Mouse (Mus musculus): ENCODE results near the gene Adar. TPM values are rescaled to one million over a fixed set of nuclear protein-coding genes. Genes with fewer than 3 reads are reported as not detected.
"Not testable (repeated sequence)": the region's sequence is repeated elsewhere in the genome, so short reads cannot be mapped to it uniquely, and the experiment has no call there.

Gene Adar
- polyA plus RNA-seq, 1 experiment from 2014 or later = 15.6 TPM

DNA sequence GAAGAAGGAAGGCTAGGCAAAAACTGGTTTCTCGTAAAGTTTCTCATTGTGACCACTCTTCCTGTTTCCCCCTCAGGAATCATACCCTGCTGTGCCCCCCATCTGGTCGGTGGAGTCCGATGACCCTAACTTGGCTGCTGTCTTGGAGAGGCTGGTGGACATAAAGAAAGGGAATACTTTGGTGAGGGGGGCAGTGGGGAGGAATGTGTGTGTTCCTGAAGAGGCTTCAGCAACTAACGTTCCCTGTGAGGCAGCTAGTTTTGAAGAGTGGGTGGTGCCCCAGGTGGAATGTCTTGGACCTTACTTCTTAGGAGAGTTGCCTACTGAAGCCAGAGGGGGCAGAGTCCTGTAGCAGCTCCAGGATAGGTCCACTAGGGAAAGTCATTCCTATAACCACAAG is 61.2 kb downstream of the Adar start:
- Histone ChIP-seq H3K9ac (no peak overlapping the region), H3K4me3 (no peak overlapping the region), H3K36me3 (ENCODE audit: poor library complexity, severe bottlenecking) (peaks cover 57% of the 10 kb centered on the region), H3K27me3 (no peaks in the 10 kb centered on the region), H3K4me1 (peaks cover 33% of the 10 kb centered on the region), H3K27ac (no peak overlapping the region), H3K9me3 (replicated peaks) (no peaks in the 10 kb centered on the region), H3K4me2 (no peak overlapping the region)
- ATAC-seq = no peak
- 85% methylated on average over 4 of the region's 4 CpGs for WGBS

DNA sequence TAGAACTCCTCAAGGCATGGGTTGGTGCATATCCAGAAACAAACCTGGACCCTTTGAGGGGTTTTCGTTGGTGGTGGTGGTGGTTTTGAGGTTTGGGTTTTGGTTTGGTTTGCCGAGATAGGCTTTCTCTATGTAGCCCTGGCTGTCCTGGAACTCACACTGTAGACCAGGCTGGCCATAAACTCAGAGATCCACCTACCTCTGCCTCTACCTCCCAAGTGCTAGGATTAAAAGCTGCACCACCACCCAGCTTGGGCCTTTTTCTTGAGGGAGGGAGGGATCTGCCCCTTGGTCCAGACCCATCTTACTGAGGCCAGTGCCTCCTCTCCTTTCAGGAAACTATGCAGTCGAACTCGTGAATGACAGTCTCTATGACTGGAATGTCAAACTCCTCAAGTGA is 65.3 kb downstream of the Adar start:
- no peak for ATAC-seq
- no peaks in the 10 kb centered on the region for H3K27me3 ChIP-seq
- no peak overlapping the region for H3K27ac ChIP-seq
- H3K36me3 ChIP-seq (ENCODE audit: poor library complexity, severe bottlenecking) = peaks cover 84% of the 10 kb centered on the region
- H3K9me3 ChIP-seq (replicated peaks) = no peaks in the 10 kb centered on the region
- no peak overlapping the region for H3K9ac ChIP-seq
- 94% methylated on average over 4 of the region's 4 CpGs for WGBS
- peaks cover 12% of the 10 kb centered on the region for H3K4me1 ChIP-seq
- H3K4me2 ChIP-seq = no peak overlapping the region
- H3K4me3 ChIP-seq = no peak overlapping the region

DNA sequence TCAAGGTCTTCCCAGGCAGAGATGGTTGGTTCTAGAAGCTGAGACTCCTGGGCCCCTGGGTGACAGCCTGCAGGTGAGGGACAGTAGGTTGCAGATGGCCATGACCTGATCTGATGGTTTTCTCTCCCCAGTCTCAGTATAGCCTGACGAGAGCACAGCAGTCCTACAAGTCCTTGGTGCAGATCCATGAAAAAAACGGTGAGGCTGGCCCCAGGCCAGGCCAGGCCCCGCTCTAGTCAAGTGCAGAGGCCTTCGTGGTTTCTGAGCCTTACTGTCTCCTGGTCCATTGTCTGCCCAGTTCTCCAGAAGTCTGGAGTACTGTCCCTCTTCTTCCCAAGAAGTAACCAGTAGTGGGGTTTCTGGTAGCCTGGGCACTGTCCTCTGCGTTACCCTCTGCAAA is 66.8 kb downstream of the Adar start:
- peaks cover 70% of the 10 kb centered on the region for H3K36me3 ChIP-seq (ENCODE audit: poor library complexity, severe bottlenecking)
- WGBS = 88% methylated on average over 5 of the region's 5 CpGs
- no peaks in the 10 kb centered on the region for H3K9me3 ChIP-seq (replicated peaks)
- no peak overlapping the region for H3K27ac ChIP-seq
- H3K27me3 ChIP-seq = no peaks in the 10 kb centered on the region
- H3K4me1 ChIP-seq = peaks cover 8% of the 10 kb centered on the region; the same call in 1 of the 2 replicates
- H3K9ac ChIP-seq = no peak overlapping the region
- no peak for ATAC-seq
- no peak overlapping the region for H3K4me2 ChIP-seq
- no peak overlapping the region for H3K4me3 ChIP-seq

DNA sequence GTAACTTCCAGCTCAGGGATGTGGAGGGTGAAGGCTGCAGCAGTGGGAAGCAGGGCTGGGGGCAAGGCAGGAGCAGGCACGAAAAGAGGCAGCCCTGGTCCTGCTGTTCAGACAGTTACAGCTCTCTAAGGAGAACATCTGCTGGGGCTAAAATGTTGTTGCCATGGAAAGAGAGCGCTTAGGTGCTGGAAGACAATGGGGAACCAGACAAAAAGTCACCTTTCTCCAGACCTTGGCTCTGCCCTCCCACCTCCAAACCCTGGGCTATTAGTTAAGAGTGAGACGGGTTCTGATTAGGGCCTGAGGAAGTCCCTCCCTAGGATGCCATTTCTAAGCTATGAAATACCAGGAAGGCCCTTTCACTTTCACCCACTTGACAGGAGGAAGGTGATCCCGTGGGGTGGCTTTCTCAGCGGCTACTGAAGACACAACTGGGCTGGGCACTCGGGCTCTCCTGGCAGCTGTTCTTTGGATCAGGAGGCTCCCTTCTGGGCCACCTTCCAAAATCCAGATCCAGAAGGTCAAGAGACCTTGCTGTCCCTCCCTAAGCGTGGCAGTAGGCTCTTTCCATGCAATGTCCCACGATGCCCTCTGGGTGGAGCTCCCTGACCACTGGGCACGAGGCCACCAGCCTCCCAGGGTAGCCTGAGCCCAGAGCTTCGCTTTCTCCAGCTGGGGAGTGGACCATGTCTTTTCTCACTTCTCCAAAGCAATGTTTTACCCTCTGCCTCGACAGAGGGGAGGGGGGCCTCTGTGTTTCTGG is 70.3 kb downstream of the Adar start:
- no peak overlapping the region for H3K4me3 ChIP-seq
- H3K27me3 ChIP-seq = no peaks in the 10 kb centered on the region
- H3K9me3 ChIP-seq (replicated peaks) = no peaks in the 10 kb centered on the region
- H3K4me1 ChIP-seq = peaks cover 8% of the 10 kb centered on the region; the same call in 1 of the 2 replicates
- H3K27ac ChIP-seq = peak overlapping the region; percentile 15; the same call in 1 of the 2 replicates
- peaks cover 36% of the 10 kb centered on the region for H3K36me3 ChIP-seq (ENCODE audit: poor library complexity, severe bottlenecking)
- WGBS = 23% methylated on average over 11 of the region's 11 CpGs
- ATAC-seq = peak; percentile 67; the same call in 1 of the 2 replicates
- H3K9ac ChIP-seq = peak overlapping the region; percentile 37; the same call in 1 of the 2 replicates
- H3K4me2 ChIP-seq = no peak overlapping the region

DNA sequence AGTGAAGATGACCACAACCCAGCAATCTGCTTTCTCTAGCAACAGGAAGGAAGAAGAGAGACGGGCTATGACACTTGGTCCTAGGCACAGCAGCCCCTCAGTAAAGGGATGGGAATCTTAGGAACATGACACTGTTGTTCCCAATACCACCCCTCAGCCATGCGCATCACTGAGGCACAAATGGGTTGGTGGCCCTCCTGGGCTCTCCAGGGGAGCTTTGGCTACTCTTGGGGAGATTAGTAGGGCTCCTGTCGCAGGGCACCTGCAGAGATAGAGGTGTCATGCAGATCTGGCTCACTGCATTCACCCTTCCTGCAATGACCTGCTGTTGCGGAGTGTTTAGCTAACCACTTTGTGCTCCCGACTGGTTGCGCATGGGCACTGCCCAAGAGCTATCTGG is 71.5 kb downstream of the Adar start:
- Histone ChIP-seq H3K27me3 (no peaks in the 10 kb centered on the region), H3K36me3 (ENCODE audit: poor library complexity, severe bottlenecking) (peaks cover 25% of the 10 kb centered on the region), H3K27ac (no peak overlapping the region), H3K4me3 (no peak overlapping the region), H3K4me2 (no peak overlapping the region), H3K4me1 (peaks cover 8% of the 10 kb centered on the region; the same call in 1 of the 2 replicates), H3K9ac (no peak overlapping the region), H3K9me3 (replicated peaks) (no peaks in the 10 kb centered on the region)
- ATAC-seq = no peak
- 75% methylated on average over 6 of the region's 6 CpGs for whole genome bisulfite sequencing

DNA sequence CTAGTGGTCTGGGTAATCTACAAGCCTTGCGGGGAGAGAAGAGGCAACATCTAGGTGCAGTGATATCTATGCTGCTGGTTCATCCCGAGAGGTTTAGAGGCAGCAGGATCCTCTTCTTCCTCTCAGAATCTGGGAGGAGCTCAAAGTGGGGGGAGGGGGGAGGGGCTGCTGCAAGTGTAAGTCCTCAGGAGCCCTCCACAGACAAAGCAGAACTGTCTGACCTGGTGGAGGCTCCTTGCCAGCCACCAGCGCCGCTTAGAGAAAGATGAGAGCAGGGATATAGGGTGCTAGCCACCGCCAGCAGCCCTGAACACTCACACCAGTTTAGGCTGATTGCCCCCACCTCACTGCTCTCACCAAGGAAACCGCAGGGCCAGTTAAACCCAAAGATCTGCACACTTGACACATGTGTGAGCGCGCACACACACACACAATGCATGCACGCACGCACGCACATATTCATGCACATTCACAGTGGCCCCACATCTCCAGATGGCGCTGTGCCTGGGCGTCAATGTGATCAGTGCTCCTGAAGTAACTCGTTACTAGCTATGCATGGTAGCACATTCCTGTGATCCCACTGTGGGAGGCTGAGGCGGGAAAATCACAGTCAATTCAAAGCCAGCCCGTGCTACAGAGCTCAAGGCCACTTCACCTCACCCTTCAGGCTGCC is 74.0 kb downstream of the Adar start:
- no peaks in the 10 kb centered on the region for H3K36me3 ChIP-seq (ENCODE audit: poor library complexity, severe bottlenecking)
- no peak overlapping the region for H3K9ac ChIP-seq
- WGBS = 75% methylated on average over 16 of the region's 16 CpGs
- H3K4me2 ChIP-seq = no peak overlapping the region
- H3K27me3 ChIP-seq = no peaks in the 10 kb centered on the region
- H3K27ac ChIP-seq = no peak overlapping the region
- peaks cover 8% of the 10 kb centered on the region; the same call in 1 of the 2 replicates for H3K4me1 ChIP-seq
- no peak overlapping the region for H3K4me3 ChIP-seq
- peak; percentile 16; the same call in 1 of the 2 replicates for ATAC-seq
- no peaks in the 10 kb centered on the region for H3K9me3 ChIP-seq (replicated peaks)

DNA sequence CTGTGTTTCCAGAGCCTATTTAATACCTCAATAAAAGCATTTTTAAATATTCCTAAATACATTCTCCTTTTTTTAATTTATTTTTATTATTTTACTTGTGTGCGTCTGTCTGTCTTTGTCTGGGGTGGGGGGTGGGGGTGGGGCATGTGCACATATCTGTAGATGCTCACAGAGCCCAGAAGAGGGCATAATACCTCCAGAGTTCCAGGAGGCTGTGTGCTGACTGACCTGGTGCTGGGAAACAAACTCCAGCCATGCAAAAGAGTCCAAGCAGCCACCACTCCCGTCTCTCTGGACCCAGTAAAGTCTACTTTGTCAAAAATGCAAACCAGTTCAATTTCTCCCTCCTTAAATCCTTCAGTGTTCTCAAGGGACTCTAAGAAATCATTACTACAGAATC is 79.8 kb downstream of the Adar start:
- Histone ChIP-seq H3K36me3 (ENCODE audit: poor library complexity, severe bottlenecking) (no peaks in the 10 kb centered on the region), H3K27ac (no peak overlapping the region), H3K9ac (no peak overlapping the region), H3K27me3 (no peaks in the 10 kb centered on the region), H3K4me1 (peaks cover 3% of the 10 kb centered on the region; the same call in 1 of the 2 replicates), H3K9me3 (replicated peaks) (no peaks in the 10 kb centered on the region), H3K4me2 (no peak overlapping the region), H3K4me3 (no peak overlapping the region)
- 49% methylated on average over 2 of the region's 2 CpGs for WGBS
- no peak for ATAC-seq

DNA sequence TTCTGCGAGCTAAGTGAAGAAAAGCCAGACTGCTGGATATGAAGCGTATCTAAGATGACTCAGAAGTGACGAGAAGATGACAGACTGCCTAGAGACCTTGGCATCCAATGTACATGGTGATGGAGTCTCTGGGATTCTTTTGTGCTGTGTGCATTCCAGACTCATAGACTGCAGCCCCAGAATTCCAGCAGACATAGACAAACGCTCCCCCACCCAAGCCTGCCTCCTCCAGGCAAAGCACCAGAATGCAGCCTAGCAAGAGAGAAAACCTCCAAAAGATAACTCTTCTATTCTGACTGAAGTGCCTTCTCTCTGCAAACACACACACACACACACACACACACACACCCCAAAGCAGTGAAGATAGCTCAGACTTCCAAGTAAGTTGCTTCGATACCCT is 80.9 kb downstream of the Adar start:
- Histone ChIP-seq H3K9ac (no peak overlapping the region), H3K27ac (no peak overlapping the region), H3K4me2 (no peak overlapping the region), H3K4me1 (peaks cover 4% of the 10 kb centered on the region; the same call in 1 of the 2 replicates), H3K36me3 (ENCODE audit: poor library complexity, severe bottlenecking) (no peaks in the 10 kb centered on the region), H3K27me3 (no peaks in the 10 kb centered on the region), H3K9me3 (replicated peaks) (no peaks in the 10 kb centered on the region), H3K4me3 (no peak overlapping the region)
- WGBS = 79% methylated on average over 5 of the region's 5 CpGs
- no peak for ATAC-seq

DNA sequence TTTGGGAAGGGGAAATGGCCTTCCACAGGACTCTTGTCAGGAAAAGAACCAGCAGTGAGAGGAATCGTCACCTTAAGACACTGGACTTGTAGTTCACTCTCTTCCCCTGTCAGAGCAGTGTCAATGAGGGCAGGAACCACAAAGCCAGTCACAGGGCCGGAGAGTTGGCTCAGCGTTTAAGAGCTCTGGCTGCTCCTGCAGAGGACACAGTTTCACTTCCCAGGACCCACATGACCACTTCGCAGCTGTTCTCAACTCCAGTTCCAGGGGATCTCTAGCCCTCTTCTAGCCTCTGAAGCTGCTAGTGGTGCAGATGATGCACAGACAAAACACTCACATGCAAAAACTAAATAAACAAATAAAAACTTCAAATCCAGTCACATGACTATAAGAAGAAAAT is 81.5 kb downstream of the Adar start:
- H3K9me3 ChIP-seq (replicated peaks) = no peaks in the 10 kb centered on the region
- no peak overlapping the region for H3K27ac ChIP-seq
- no peak overlapping the region for H3K4me3 ChIP-seq
- H3K4me2 ChIP-seq = no peak overlapping the region
- H3K27me3 ChIP-seq = no peaks in the 10 kb centered on the region
- H3K36me3 ChIP-seq (ENCODE audit: poor library complexity, severe bottlenecking) = no peaks in the 10 kb centered on the region
- H3K4me1 ChIP-seq = peaks cover 4% of the 10 kb centered on the region; the same call in 1 of the 2 replicates
- H3K9ac ChIP-seq = no peak overlapping the region
- 67% methylated on average over 4 of the region's 4 CpGs for WGBS
- no peak for ATAC-seq

DNA sequence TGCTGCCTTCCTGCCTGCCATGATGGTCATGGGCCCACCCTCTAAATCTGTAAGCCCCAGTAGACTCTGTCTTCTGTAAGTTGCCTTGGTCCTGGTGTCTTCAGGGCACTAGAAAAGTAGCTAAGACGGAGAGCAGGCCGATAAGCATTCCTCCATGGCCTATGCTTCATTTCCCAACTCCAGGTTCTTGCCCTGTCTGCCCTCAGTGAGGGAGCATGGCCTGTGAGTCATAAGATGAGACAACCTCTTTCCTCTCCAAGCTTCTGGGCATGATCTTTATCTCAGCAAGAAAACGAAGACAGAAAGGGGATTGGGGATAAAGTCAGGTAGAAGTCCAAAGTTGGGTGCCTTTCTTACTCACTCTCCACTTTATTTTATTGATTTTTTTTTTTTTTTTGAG is 83.7 kb downstream of the Adar start:
- Histone ChIP-seq H3K4me1 (peaks cover 4% of the 10 kb centered on the region; the same call in 1 of the 2 replicates), H3K27ac (no peak overlapping the region), H3K4me3 (no peak overlapping the region), H3K36me3 (ENCODE audit: poor library complexity, severe bottlenecking) (no peaks in the 10 kb centered on the region), H3K4me2 (no peak overlapping the region), H3K9ac (no peak overlapping the region), H3K9me3 (replicated peaks) (no peaks in the 10 kb centered on the region), H3K27me3 (no peaks in the 10 kb centered on the region)
- no peak for ATAC-seq
- WGBS = 86% methylated on average over 3 of the region's 3 CpGs

DNA sequence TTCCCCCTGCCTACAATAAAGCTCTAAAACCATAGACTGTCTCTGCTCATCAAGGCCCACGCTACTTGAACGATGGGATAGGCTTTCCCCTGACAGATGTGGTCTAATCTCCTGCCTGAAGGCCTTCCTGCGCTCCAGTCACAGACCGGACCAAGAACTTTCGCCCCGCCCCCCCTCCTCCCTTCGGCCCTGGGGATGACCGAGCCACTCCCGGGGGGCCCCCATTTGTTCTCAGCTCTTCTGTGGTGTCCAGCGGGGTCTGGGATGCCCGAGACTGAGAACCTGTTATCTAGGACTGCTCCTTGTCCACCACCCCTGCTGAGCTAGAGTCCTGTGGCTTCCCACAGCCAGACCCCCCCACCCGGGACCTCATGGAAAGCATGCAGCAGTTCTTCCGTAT is 84.7 kb downstream of the Adar start:
- Histone ChIP-seq H3K4me1 (peaks cover 4% of the 10 kb centered on the region; the same call in 1 of the 2 replicates), H3K4me2 (peak overlapping the region; percentile 27; the same call in 1 of the 2 replicates), H3K27ac (no peak overlapping the region), H3K9ac (no peak overlapping the region), H3K9me3 (replicated peaks) (no peaks in the 10 kb centered on the region), H3K4me3 (no peak overlapping the region), H3K36me3 (ENCODE audit: poor library complexity, severe bottlenecking) (no peaks in the 10 kb centered on the region), H3K27me3 (no peaks in the 10 kb centered on the region)
- 7% methylated on average over 13 of the region's 13 CpGs for WGBS
- no peak for ATAC-seq

DNA sequence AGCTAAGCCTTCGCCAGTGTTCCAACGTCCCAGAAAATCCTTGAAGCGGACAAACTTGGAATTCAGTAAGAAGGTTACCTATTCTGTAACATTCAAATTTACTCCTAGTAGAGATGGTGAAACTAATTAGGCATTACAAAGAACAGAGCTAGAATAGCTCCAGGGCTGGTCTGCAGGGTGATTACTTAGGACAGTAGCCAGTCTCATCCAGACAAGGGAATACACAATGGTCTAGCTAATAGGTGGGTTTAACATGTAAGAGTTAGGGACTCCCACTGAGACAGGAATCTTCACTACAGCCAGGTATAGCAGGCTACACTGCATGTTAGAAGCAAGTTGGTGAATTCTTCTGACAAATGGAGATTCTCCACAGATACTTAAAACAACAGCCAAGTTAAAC is 85.3 kb downstream of the Adar start:
- H3K9ac ChIP-seq; H3K4me1 ChIP-seq; H3K27me3 ChIP-seq; H3K4me2 ChIP-seq; H3K36me3 ChIP-seq (ENCODE audit: poor library complexity, severe bottlenecking); H3K9me3 ChIP-seq (replicated peaks); ATAC-seq; H3K27ac ChIP-seq; H3K4me3 ChIP-seq: not testable (repeated sequence)
- WGBS = 23% methylated on average over 3 of the region's 3 CpGs
